Mouse (Mus musculus): ENCODE data around the gene Klrb1c. TPM values are rescaled to one million over a fixed set of nuclear protein-coding genes. Genes with fewer than 3 reads are reported as not detected.

Gene Klrb1c
- polyA plus RNA-seq (2015; fragmentation: Nextera tagmentation; extraction: Ambion mirVana), result 0.13 TPM in 1 of 2 replicates, not detected in the other

GRCm38 (mm10) chr6:128789115-128789514, at the start of gene Klrb1c:
Gene Klrb1c (minus strand): TSS chr6:128789215.

GRCm38 (mm10) chr6:128826132-128826531, 37.1 kb upstream of the Klrb1c start, which contains the start of the genes Gm44511 and Klrb1b:
Gene Gm44511 (minus strand): TSS chr6:128826315.
Gene Klrb1b (minus strand): TSS chr6:128826331.

Other genes with a start within 250 kb of the Klrb1c start
- 13.2 and 17.3 TPM in 2 replicates for gene A2ml1, start 207.6 kb downstream of the Klrb1c start, polyA plus RNA-seq (2015; fragmentation: Nextera tagmentation; extraction: Ambion mirVana)
- 0.21 and 0.38 TPM in 2 replicates for gene Klrb1a, start 165.7 kb downstream of the Klrb1c start, polyA plus RNA-seq (2015; fragmentation: Nextera tagmentation; extraction: Ambion mirVana)
- not detected in 2 replicates for gene Clec2h, start 126.8 kb downstream of the Klrb1c start, polyA plus RNA-seq (2015; fragmentation: Nextera tagmentation; extraction: Ambion mirVana)
- gene Klrb1, start 66.2 kb downstream of the Klrb1c start, polyA plus RNA-seq (2015; fragmentation: Nextera tagmentation; extraction: Ambion mirVana), result 0.93 and 0.99 TPM in 2 replicates
- not detected in 2 replicates for gene Gm44511, start 37.1 kb upstream of the Klrb1c start, polyA plus RNA-seq (2015; fragmentation: Nextera tagmentation; extraction: Ambion mirVana)
- gene Klrb1b, start 37.1 kb upstream of the Klrb1c start, polyA plus RNA-seq (2015; fragmentation: Nextera tagmentation; extraction: Ambion mirVana), result not detected in 2 replicates
- gene Clec2i, start 98.4 kb upstream of the Klrb1c start, polyA plus RNA-seq (2015; fragmentation: Nextera tagmentation; extraction: Ambion mirVana), result not detected in 2 replicates
- 0.50 and 0.71 TPM in 2 replicates for gene BC035044, start 101.9 kb upstream of the Klrb1c start, polyA plus RNA-seq (2015; fragmentation: Nextera tagmentation; extraction: Ambion mirVana)
- gene Clec2g, start 145.2 kb upstream of the Klrb1c start, polyA plus RNA-seq (2015; fragmentation: Nextera tagmentation; extraction: Ambion mirVana), result not detected in 2 replicates